Mouse (Mus musculus) c-Kit-negative CD71-positive TER-119-positive erythroid progenitor cells, embryonic 14.5 days (primary cell): ENCODE measurements around the gene Fbxw10.

ENCODE experiments used
- DNase-seq: peaks from one replicate; pipeline ENCODE4 v3.0.0-alpha.2; 2013; ENCODE audit warnings: low read depth, low spot score

The Fbxw10 gene

GRCm38 (mm10) chr11:62844562-62844961 lies 2.3 kb upstream of the Fbxw10 start:
- DNase-seq: no peak

DNA sequence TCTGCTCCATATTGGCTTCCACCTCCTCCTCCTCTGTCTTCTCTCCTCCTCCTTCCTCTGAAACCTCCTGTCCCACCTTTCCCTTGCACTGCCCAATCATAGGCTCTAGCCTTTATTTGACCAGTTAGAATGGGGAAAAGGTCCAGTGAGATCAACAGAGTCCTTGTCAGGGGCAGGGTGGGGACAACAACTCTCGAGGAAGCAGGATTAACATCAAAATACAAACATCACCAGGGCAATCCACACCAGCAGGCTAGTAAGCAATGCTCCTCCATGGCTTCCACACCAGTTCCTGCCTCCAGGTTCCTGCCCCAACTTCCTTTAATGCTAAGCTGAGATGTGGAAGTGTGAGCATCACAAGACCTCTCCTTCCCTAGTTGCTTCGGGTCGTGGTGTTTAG lies 1.1 kb upstream of the Fbxw10 start:
- DNase-seq: no peak

GRCm38 (mm10) chr11:62847655-62848191 lies 854 bp downstream of the Fbxw10 start:
- no peak for DNase-seq

DNA sequence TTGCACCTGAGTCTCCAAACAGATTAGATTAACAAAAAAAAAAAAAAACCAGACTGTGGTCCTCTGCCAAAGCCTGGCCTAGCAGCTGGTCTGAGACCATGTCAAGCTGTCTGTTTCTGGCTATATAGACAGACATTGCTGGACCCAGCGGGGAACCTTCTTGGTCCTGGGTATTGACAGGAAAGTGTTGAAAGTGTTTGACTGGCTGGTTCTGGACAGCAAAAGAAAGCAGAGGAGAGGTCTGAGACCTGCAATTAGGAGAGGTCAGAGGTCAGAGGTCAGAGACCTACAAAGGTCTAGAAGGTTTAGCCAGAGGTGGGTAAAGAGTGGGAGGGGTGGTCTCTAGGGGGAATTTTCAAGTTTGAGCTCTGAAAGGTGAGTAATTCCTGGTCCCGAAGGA lies 1.4 kb downstream of the Fbxw10 start:
- no peak for DNase-seq

DNA sequence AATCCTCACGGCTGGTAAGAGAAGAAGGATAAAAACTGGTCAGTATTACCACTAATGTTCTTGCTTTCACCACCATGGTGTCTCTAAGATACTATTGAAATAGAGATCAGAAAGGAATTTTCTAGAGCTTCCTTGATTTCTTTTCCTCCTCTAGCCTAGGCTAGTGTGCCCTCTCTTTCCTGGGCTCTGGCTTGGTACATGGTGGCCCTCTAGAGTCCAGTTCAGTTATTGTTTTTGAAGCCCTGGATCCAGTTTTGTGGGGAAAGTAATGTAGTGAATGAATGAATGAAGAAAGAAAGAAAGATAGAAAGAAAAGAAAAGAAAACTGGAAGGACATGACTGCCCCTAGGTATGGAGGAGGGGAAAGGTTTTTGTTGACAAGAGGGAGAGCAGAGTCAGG lies 4.3 kb downstream of the Fbxw10 start:
- no peak for DNase-seq

DNA sequence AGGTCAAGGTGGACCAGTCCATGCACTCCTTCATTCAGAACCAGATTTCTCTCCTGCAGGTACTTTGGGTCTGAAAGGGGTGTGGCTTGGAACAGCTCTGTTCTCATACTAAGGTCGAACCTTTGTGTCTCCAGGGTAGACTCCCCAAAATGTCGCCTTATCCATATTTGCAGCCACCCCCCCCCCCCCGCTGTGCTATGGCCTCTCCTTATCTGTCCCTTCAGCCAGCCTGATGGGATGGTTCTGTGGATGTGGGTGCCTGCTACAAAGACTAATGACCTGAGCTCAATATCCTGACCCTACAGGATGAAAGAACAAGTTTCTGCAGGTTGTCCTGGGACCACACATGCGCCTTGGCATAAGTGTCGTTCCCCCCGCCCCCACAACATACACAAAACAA lies 6.5 kb downstream of the Fbxw10 start:
- no peak for DNase-seq

- DNase-seq: no peak
Observed at GRCm38 (mm10) chr11:62865562-62865961, 18.7 kb downstream of the Fbxw10 start.

DNA sequence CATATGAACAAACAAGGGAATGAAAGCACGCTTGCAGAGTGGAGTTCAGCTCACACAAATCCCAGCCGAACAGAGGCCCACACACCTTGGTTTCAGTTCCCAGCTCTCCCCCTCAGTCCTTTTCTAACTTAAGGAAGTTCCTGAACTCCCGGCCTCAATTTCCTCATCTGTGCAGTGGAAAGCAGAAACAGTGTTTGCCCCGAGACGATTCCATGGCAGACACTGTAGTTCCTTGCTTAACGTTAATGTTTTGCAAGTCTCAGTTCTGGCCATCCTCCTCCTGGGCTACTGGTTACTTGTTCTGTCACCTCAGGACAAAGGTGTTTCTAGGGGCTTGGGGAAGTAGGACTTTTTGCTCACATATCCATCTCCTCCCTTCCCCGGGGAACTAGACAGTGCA lies 19.8 kb downstream of the Fbxw10 start:
- DNase-seq: no peak

DNA sequence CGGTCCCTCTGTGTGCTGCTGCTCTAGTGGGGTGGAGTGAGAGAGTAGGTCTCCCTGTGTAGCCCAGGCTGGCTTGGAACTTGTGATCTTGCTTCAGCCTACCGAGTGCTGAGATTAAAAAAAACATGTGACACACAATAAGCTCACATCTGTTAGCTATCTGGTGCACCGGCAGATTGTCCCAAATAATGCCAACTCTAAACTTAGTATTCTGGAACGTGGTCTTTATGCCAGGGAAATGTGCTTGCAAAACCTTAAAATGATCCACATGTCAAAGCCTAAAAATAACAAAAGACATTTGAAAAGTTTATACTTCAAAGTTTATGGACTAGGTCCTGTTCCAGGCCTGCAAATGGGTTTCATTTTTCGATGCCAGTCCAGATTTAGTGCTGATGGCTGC lies 22.3 kb downstream of the Fbxw10 start:
- no peak for DNase-seq

DNA sequence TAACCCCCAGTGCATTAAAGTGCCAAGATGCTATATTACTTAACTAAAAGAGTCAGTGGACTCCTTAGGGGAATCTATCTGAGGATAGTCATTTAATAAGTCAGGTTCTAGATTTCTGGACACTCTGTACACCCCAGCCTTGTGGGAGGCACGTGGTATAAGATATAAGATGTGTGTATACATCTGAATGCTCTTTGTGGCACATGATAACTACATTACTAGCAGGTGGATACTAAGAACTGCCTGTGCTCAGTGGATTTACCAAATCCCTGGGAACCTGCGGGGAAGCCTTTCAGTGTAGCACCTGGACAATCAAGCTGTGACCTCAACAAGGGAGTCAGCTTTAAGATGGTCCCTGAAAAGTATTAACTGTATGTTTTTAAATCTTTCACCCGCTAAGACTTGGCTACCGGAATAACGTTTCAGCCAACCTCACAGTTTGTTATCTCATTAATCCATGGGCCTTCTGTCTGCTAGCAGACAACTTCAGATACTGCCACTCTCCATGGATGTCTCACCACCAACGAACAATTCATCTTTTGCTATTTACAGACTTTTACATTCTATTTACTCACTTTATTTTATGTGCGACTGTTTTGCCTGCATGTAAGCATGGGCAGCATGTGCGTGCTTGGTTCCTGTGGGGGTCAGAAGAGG lies 23.0 kb downstream of the Fbxw10 start:
- DNase-seq: no peak

- DNase-seq: no peak
Observed at GRCm38 (mm10) chr11:62873479-62873878, 26.6 kb downstream of the Fbxw10 start.

- no peak for DNase-seq
Observed at GRCm38 (mm10) chr11:62875696-62876095, 28.8 kb downstream of the Fbxw10 start.

DNA sequence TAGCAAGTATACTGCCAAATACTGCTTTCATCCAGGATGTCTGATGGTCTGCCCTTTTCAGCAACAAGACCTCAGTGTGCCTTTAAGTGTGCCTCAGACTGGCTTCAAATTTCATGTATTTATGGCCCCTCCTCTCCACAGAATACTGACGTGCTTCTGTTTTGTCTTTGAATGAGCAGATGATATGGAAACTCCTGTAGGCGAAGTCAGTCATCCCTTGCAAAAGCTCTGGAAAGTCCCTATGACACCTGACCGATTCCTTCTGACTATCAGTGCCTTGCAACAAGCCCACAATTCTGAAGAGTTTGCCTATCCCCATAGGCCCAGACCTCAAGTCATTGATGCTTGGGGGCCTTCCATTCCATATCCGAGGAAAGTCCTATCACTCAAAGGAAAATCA lies 29.6 kb downstream of the Fbxw10 start:
- DNase-seq: no peak

DNA sequence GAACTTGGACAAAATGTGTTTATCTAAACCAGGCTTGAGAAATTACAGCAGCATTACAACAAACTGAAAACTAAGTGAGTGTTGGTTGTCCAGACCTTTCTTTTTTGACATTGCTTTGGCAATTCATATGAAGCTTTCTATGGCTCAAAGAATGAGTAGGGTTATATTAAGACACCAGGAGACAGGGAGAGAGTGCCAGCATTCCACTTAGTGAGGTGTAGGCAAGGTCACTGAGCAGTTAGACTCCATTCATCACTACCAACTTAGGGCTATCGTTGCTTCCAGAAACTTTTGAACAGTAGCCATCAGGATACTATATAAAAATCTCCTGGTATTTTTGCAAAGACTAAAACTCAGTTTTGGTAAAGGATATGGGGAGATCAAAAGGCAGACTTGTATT lies 30.5 kb downstream of the Fbxw10 start:
- DNase-seq: no peak

- no peak for DNase-seq
Observed at GRCm38 (mm10) chr11:62878728-62879127, 31.9 kb downstream of the Fbxw10 start.

DNA sequence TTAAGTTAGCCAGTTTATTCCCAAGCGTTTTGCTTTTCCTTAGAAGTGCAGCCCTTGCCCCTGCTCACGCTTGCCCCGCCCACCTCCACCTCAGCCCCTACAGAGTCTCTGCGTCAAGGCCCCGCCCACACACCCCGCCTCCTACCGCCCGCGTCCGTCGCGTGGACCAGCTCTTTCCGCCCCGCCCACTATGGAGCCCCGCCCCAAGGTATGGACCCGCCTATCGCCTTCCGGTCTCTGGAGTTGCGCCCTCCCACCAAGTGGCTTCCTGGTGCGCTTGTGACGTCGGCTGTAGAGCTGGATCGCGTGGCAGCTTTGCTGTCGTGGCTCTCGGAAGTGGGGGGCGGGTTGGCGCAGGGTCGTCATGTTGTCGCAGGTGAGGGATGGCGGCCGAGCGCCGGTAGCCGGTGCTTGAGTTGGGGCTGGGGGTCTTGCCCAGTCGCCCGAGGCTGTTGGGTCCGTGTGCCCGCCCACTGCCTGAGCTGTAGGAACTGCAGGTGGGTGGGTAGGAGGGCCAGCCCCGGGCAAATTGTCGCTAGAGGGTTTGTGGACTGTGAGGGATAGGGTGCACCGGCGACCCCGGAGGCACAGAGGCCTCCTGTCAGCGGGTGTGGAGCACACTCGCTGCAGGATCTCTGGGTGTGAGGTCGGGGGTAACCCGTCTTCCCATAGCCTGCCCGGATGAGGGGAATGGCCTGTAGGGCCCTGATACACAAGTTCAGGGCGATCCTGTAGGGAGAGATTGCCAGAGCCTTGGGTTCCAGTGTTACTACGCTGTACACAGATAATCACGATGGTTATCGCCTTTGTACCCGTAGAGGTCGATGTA lies 32.6 kb downstream of the Fbxw10 start, which contains the start of gene Tvp23b:
Gene Tvp23b, plus strand, starts transcription at position 236 of the 829 bp plus-strand sequence.
- DNase-seq: peak; percentile 94

- no peak for DNase-seq
Observed at GRCm38 (mm10) chr11:62883407-62883806, 36.5 kb downstream of the Fbxw10 start.

DNA sequence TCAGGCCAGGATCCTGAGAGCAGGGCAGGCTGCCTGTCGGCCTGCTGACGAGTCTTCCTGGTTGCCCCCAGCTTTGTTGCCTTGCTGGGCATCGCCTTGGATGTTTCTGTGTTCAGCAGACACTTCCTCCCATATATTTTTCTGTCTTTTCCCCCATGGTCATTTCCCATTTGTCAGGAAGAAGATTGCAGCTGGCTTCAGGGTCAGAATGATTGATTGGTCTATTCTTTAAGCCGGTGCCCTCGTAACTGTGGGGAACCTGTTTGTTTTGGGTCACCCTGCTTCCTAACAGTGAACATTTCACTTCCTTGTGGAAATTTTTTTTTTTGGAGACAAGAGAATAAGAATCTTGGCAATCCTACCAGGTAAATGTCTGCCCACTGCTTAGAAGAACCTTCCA lies 38.5 kb downstream of the Fbxw10 start:
- no peak for DNase-seq

- DNase-seq: no peak
Observed at GRCm38 (mm10) chr11:62890796-62891195, 43.9 kb downstream of the Fbxw10 start.

GRCm38 (mm10) chr11:62891763-62892162 lies 44.9 kb downstream of the Fbxw10 start:
- DNase-seq: no peak

DNA sequence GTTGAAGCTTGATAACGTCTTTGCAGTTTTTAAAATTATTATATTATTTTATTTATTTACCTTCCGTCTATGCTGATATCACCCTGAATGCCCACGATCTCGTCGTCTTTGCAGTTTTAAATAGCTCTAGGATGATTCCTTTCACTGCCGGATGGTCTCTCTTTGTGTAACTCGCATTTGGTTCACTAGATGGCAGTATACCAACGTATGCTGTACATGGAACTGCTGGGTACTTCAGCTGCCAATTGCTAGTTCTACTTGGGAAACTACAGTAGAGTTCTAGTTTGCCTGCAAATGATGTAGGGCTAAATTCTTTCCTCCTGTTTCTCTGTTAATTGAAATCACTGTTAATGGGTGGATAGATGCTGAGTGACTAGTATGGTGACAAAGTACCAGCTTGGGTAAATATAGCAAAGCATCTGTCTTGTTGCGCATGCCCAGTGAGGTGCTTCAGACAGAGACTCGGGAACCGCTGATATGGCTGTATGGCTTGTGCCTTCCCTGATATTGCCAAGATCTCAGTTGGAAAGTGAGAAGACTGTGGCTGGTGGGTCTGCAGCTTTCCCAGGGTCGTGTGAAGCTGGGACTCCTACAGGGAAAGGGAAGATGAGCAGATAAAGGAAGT lies 54.9 kb downstream of the Fbxw10 start:
- DNase-seq: peak; percentile 8

DNA sequence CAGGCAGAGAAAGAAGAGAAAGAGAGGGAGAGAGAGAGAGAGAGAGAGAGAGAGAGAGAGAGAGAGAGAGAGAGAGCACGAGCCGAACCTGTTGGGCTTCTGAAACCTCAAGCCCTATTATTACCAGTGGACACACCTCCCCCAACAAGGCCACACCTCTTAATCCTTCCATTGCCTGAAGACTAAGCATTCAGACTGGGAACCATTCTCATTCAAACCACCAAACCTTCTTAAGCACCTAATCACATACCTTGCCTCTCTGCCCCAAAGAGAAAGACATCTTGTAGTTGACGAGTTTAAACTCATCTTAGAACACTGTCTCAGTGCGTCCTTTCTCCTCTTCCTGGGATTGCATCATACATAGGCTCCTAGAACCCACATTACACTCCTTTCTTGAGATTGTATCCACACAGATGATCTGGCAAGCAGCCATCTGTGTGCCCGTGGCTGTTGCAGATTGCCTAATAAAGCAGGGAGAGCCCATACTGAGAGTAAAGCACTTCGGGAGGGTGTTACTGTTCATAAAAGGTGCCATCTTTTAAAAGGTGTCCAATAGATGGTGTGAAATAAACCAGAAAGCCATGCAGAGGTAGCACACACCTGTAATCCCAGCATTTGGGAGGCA lies 57.1 kb downstream of the Fbxw10 start:
- no peak for DNase-seq
